Mouse (Mus musculus) erythroblast, embryonic 14.5 days (primary cell): ENCODE data around the gene Sat2. TPM values are rescaled to one million over a fixed set of nuclear protein-coding genes. Genes with fewer than 3 reads are reported as not detected.

ENCODE experiments used
- H3K27me3 ChIP-seq: 2 replicates; pipeline ENCODE4 v1.6.1; 2012; ENCODE audit warnings: inconsistent platforms; ENCODE audit not compliant: control insufficient read depth
- H3K36me3 ChIP-seq: 2 replicates; pipeline ENCODE4 v1.6.1; 2012; ENCODE audit warnings: mild to moderate bottlenecking, inconsistent platforms; ENCODE audit not compliant: control insufficient read depth
- H3K4me1 ChIP-seq: 2 replicates; pipeline ENCODE4 v1.6.1; 2012; ENCODE audit warnings: inconsistent platforms; ENCODE audit not compliant: control insufficient read depth
- H3K4me3 ChIP-seq: replicated peaks from 2 replicates; pipeline ENCODE3; 2012; ENCODE audit warnings: moderate library complexity, mild to moderate bottlenecking, inconsistent platforms
- H3K9me3 ChIP-seq: 2 replicates; pipeline ENCODE4 v1.6.1; 2012; ENCODE audit warnings: low read length, inconsistent platforms, mixed read lengths; ENCODE audit not compliant: control insufficient read depth
- GATA1 ChIP-seq: IDR thresholded peaks from 2 replicates; pipeline ENCODE4 v1.6.1; 2012; ENCODE audit warnings: low read length, inconsistent platforms, mixed read lengths
- TAL1 ChIP-seq: IDR thresholded peaks from 3 replicates; pipeline ENCODE4 v1.6.1; 2012; ENCODE audit warnings: low read length, inconsistent platforms, mixed read lengths
- polyA plus RNA-seq: library from polyadenylated mRNA; stranded (reverse); fragments of >175 nt; gene quantifications from 2 replicates; pipeline ENCODE4 v1.2.3, GENCODE M21; 2012

The Sat2 gene
- polyA plus RNA-seq, 1 experiment, result not detected

DNA sequence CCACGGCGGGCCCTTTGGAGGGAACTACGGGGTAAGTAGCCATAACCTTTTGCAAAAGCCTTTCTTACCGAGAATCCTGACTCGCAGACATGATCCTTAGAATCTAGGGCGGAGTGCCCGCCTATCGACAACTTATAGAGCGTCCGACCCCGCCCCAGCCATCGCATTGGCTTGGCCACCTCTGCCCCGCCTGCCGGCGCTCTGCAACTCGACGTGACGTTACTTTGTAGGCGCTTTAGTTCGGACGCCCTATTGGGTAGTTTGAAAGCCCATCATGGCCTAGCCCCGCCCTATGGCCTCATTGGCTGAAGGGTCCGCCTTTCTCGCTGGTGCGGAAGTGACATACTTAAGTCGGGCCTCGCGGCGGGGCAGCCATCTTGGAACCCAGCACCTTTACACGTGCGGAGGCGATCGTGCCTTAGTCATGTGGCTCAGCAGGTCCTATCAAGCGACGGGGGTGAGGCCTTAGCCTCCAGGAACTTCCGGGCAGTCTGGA, 50.4 kb downstream of the Sat2 start, which contains the start of gene Eif4a1:
Eif4a1 (minus strand) TSS at position 213 of the 496 bp plus-strand sequence.
- no peak for TF ChIP-seq TAL1
- TF ChIP-seq GATA1, result no peak
- H3K9me3 ChIP-seq, result no peaks in the 10 kb centered on the region
- no peaks in the 10 kb centered on the region for H3K27me3 ChIP-seq
- H3K36me3 ChIP-seq, result peaks cover 85% of the 10 kb centered on the region
- peaks cover 67% of the 10 kb centered on the region for H3K4me1 ChIP-seq
- H3K4me3 ChIP-seq, result peak within 1 kb of the TSS; percentile 74

Other genes with a start within 250 kb of the Sat2 start
- gene Naa38, start 226.5 kb upstream of the Sat2 start, polyA plus RNA-seq, result 17.5 and 24.2 TPM in 2 replicates
- 0.12 and 0.40 TPM in 2 replicates for gene Cyb5d1, start 226.4 kb upstream of the Sat2 start, polyA plus RNA-seq
- gene Tmem88, start 223.8 kb upstream of the Sat2 start, polyA plus RNA-seq, result 0.08 TPM in 1 of 2 replicates, not detected in the other
- gene Kdm6b, start 208.3 kb upstream of the Sat2 start, polyA plus RNA-seq, result 0.51 and 0.65 TPM in 2 replicates
- gene Dnah2, start 72.9 kb upstream of the Sat2 start, polyA plus RNA-seq, result 0.04 TPM in 1 of 2 replicates, not detected in the other
- gene Efnb3, start 61.8 kb upstream of the Sat2 start, polyA plus RNA-seq, result 0.15 and 0.20 TPM in 2 replicates
- gene Wrap53, start 41.8 kb upstream of the Sat2 start, polyA plus RNA-seq, result 3.8 and 7.2 TPM in 2 replicates
- gene Trp53, start 41.7 kb upstream of the Sat2 start, polyA plus RNA-seq, result 4.1 and 4.3 TPM in 2 replicates
- gene Atp1b2, start 16.1 kb upstream of the Sat2 start, polyA plus RNA-seq, result 8.1 and 9.1 TPM in 2 replicates
- gene Shbg, start 4.1 kb upstream of the Sat2 start, polyA plus RNA-seq, result 0.02 TPM in 1 of 2 replicates, not detected in the other
- 9.7 and 10.3 TPM in 2 replicates for gene Fxr2, start 11.0 kb downstream of the Sat2 start, polyA plus RNA-seq
- not detected in 2 replicates for gene Sox15, start 33.3 kb downstream of the Sat2 start, polyA plus RNA-seq
- 3.9 and 4.3 TPM in 2 replicates for gene Mpdu1, start 40.6 kb downstream of the Sat2 start, polyA plus RNA-seq
- 0.60 and 0.78 TPM in 2 replicates for gene Cd68, start 44.1 kb downstream of the Sat2 start, polyA plus RNA-seq
- gene Eif4a1, start 50.4 kb downstream of the Sat2 start, polyA plus RNA-seq, result 27.9 and 30.9 TPM in 2 replicates
- gene Senp3, start 60.1 kb downstream of the Sat2 start, polyA plus RNA-seq, result 5.4 and 5.6 TPM in 2 replicates
- not detected in 2 replicates for gene Tnfsf13, start 63.8 kb downstream of the Sat2 start, polyA plus RNA-seq
- 0.02 TPM in 1 of 2 replicates, not detected in the other for gene Tnfsf12, start 73.8 kb downstream of the Sat2 start, polyA plus RNA-seq
- gene Tnfsfm13, start 74.1 kb downstream of the Sat2 start, polyA plus RNA-seq, result not detected in 2 replicates
- 14.2 and 14.3 TPM in 2 replicates for gene Polr2a, start 136.6 kb downstream of the Sat2 start, polyA plus RNA-seq
- gene Slc35g3, start 139.9 kb downstream of the Sat2 start, polyA plus RNA-seq, result not detected in 2 replicates
- 0.07 and 0.33 TPM in 2 replicates for gene Zbtb4, start 143.9 kb downstream of the Sat2 start, polyA plus RNA-seq
- gene Chrnb1, start 173.9 kb downstream of the Sat2 start, polyA plus RNA-seq, result not detected in 2 replicates
- 0.01 TPM in 1 of 2 replicates, not detected in the other for gene Fgf11, start 179.8 kb downstream of the Sat2 start, polyA plus RNA-seq
- gene Tmem102, start 183.6 kb downstream of the Sat2 start, polyA plus RNA-seq, result 0.05 TPM in 1 of 2 replicates, not detected in the other
- not detected in 2 replicates for gene Gm39566, start 193.3 kb downstream of the Sat2 start, polyA plus RNA-seq
- not detected in 2 replicates for gene Spem2, start 196.4 kb downstream of the Sat2 start, polyA plus RNA-seq
- not detected in 2 replicates for gene Spem1, start 200.2 kb downstream of the Sat2 start, polyA plus RNA-seq
- 0.13 and 0.16 TPM in 2 replicates for gene Nlgn2, start 215.8 kb downstream of the Sat2 start, polyA plus RNA-seq
- 204 and 212 TPM in 2 replicates for gene Tmem256, start 216.5 kb downstream of the Sat2 start, polyA plus RNA-seq
- gene Plscr3, start 224.4 kb downstream of the Sat2 start, polyA plus RNA-seq, result 3.6 and 4.4 TPM in 2 replicates
- gene Tnk1, start 236.7 kb downstream of the Sat2 start, polyA plus RNA-seq, result 0.94 and 1.1 TPM in 2 replicates